Mouse (Mus musculus) retina, postnatal 7 days (tissue): ENCODE results near the gene Arhgef33.

Experiments
- DNase-seq: peaks from one replicate; pipeline ENCODE4 v3.0.0-alpha.2; 2012; ENCODE audit warnings: low read depth, low spot score

Arhgef33 gene

DNA sequence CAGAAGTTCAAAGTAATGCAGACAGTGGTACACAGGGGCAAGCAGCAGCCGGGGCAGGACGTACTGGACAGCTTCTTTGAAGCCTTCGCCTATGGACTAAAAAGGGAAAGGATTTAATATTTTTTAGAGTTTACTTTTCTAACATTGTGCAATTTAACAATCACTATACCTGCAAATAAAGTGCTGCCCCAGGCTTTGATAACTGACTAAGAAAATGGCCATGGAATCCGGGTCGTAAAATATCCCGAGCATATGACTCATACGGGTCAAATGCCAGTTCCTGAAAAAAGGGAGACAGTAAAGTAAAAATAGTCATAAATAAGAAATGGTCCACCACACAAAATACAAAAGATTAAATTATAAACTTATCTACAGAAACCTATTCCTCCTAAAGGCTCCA lies 138.2 kb downstream of the Arhgef33 start:
- no peak for DNase-seq

DNA sequence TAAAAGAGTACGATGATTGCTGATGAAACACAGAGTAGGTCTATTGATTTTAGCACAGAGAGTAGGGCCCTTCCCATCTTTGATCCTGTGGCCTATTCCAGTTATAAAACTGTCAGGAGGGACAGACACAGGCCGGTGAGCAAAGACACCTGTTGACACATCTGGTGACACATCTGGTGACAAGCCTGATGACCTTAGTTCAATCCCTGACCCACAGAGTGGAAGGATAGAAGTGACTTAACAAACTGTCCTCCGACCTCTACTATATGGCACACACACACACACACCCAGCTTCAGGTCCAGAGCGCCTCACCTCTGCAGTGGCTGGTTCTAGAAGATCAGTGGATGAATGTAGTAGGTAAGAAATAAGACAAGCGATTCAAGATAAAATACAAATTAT lies 139.3 kb downstream of the Arhgef33 start:
- DNase-seq: no peak
